Mouse (Mus musculus) C2C12 (cell line): ENCODE results near the gene Tomm40l. TPM values are rescaled to one million over a fixed set of nuclear protein-coding genes. Genes with fewer than 3 reads are reported as not detected.

ENCODE experiments used
- H3K27me3 ChIP-seq: one replicate; pipeline ENCODE4 v1.6.1; 2011; ENCODE audit not compliant: control insufficient read depth, insufficient read depth, insufficient read length
- H3K36me3 ChIP-seq: one replicate; pipeline ENCODE4 v1.6.1; 2011; ENCODE audit not compliant: control insufficient read depth, insufficient read depth
- H3K4me3 ChIP-seq: one replicate; pipeline ENCODE4 v1.5.1; 2011; ENCODE audit warnings: mild to moderate bottlenecking, control low read depth; ENCODE audit not compliant: poor library complexity, insufficient read depth, severe bottlenecking
- H3K79me2 ChIP-seq: one replicate; pipeline ENCODE4 v1.6.1; 2011; ENCODE audit not compliant: control insufficient read depth, insufficient read depth
- H3K79me3 ChIP-seq: one replicate; pipeline ENCODE4 v1.6.1; 2011; ENCODE audit warnings: low read depth, control low read depth
- H3ac ChIP-seq: one replicate; pipeline ENCODE3; 2011; ENCODE audit warnings: low read depth; ENCODE audit not compliant: control insufficient read depth, insufficient read length
- CEBPB ChIP-seq: IDR thresholded peaks from one replicate; pipeline ENCODE4 v1.6.1; 2011; ENCODE audit warnings: low read depth, mild to moderate bottlenecking, control low read depth, moderate library complexity
- CTCF ChIP-seq: IDR thresholded peaks from one replicate; pipeline ENCODE4 v1.5.1; 2011; ENCODE audit not compliant: control insufficient read depth, insufficient read depth, insufficient read length
- FOSL1 ChIP-seq: IDR thresholded peaks from one replicate; pipeline ENCODE4 v1.8.0; 2011; ENCODE audit warnings: mild to moderate bottlenecking, low read length; ENCODE audit not compliant: poor library complexity, insufficient read depth, severe bottlenecking
- MAX ChIP-seq: IDR thresholded peaks from one replicate; pipeline ENCODE4 v1.6.1; 2011; ENCODE audit warnings: mild to moderate bottlenecking, control low read depth
- MYOD1 ChIP-seq: IDR thresholded peaks from one replicate; pipeline ENCODE4 v1.6.1; 2011; ENCODE audit warnings: low read depth; ENCODE audit not compliant: control insufficient read depth, insufficient read length
- MYOG ChIP-seq: IDR thresholded peaks from one replicate; pipeline ENCODE4 v1.6.1; 2011; ENCODE audit not compliant: control insufficient read depth, insufficient read length; ENCODE audit errors: extremely low read depth
- USF1 ChIP-seq: IDR thresholded peaks from one replicate; pipeline ENCODE4 v1.6.1; 2011; ENCODE audit warnings: low read depth, mild to moderate bottlenecking, control low read depth, moderate library complexity
- polyA plus RNA-seq: library from polyadenylated mRNA; unstranded; fragments of >200 nt; fragmentation: generic; extraction: Trizol; gene quantifications from one replicate; pipeline ENCODE4 v1.2.1, GENCODE M21; 2012; ENCODE audit warnings: missing spikeins

The Tomm40l gene
- polyA plus RNA-seq, 1 experiment, result 58.7 TPM

DNA sequence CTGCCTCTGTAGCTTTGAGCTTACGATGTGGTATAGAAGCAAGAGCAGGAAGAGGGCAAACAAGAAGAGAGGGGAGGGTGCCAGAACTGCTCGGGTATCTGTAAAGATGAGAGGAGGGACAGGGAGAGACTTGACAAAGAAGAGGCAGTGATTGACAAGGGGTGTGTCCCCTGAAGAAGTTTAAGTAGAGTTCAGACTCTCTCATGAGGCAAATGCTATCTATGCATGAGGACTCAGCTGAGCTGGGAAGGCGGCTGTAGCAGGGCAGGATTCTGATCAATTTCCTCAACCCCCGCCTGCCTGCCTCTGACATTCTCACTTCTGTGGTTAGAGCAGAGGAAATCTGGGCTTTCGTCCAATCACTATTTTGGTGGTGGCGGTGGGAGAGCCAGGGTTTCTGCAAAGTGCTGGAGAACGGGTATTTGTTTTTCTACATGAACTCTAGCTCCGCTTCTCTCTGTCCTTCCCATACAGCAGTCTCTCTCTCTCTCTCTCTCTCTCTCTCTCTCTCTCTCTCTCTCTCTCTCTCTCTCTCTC lies 40.3 kb upstream of the Tomm40l start:
- Histone ChIP-seq H3K27me3 (no peaks in the 10 kb centered on the region), H3K79me2 (no peaks in the 10 kb centered on the region), H3K79me3 (no peaks in the 10 kb centered on the region), H3K4me3 (peak overlapping the region; percentile 11), H3K36me3 (peaks cover 4% of the 10 kb centered on the region), H3ac (peak overlapping the region; percentile 51)
- TF ChIP-seq USF1, result no peak
- no peak for TF ChIP-seq MYOG
- TF ChIP-seq FOSL1, result no peak
- TF ChIP-seq MAX, result no peak
- no peak for TF ChIP-seq CTCF
- no peak for TF ChIP-seq CEBPB
- TF ChIP-seq MYOD1, result no peak

DNA sequence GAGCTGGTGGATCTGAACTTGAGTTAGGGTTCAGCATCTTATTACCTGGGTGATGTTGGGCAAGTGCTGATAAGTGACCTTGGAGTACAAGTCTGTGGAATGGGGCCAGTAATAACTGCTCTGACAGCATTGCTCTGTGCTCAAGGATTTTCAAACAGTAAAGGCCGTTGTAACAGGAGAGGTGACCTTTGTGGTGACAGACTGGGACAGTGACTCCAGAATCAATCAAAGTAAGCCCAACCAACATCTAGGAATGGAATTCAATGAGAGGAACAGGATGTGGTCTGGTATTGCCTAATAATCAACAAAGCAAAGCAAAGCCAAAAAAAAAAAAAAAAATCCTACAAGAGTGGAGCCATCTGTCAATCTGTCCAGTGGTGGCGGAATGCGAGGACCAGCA lies 38.0 kb upstream of the Tomm40l start:
- Histone ChIP-seq H3K79me3 (no peaks in the 10 kb centered on the region), H3K36me3 (peaks cover 4% of the 10 kb centered on the region), H3K79me2 (no peaks in the 10 kb centered on the region), H3ac (no peak overlapping the region), H3K4me3 (no peak overlapping the region), H3K27me3 (no peaks in the 10 kb centered on the region)
- TF ChIP-seq MAX, result no peak
- TF ChIP-seq FOSL1, result no peak
- TF ChIP-seq MYOG, result no peak
- no peak for TF ChIP-seq CEBPB
- no peak for TF ChIP-seq CTCF
- no peak for TF ChIP-seq MYOD1
- no peak for TF ChIP-seq USF1

DNA sequence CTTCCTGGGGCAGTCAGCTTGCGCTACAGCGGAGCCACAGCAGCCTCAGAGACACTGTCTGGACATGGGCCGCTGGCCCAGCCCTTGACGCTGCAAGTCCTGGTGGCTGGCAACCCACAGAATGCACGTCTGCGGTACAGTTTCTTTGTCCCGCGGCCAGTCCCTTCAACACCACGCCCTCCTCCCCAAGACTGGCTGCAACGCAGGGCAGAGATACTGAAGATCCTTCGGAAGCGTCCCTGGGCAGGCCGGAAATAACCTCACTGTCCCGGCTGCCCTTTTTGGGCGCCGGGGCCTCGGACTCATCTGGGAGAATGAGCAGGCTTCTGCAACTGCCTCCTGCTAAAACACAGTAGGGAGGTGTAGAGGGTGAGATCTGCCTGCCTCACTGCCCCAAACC lies 36.6 kb upstream of the Tomm40l start:
- no peaks in the 10 kb centered on the region for H3K79me2 ChIP-seq
- no peaks in the 10 kb centered on the region for H3K79me3 ChIP-seq
- no peak overlapping the region for H3K4me3 ChIP-seq
- no peak overlapping the region for H3ac ChIP-seq
- H3K36me3 ChIP-seq, result peaks cover 7% of the 10 kb centered on the region
- no peak for TF ChIP-seq USF1
- TF ChIP-seq MAX, result no peak
- no peak for TF ChIP-seq MYOD1
- TF ChIP-seq CTCF, result no peak
- TF ChIP-seq MYOG, result no peak
- no peak for TF ChIP-seq FOSL1
- TF ChIP-seq CEBPB, result no peak
- H3K27me3 ChIP-seq, result no peaks in the 10 kb centered on the region

DNA sequence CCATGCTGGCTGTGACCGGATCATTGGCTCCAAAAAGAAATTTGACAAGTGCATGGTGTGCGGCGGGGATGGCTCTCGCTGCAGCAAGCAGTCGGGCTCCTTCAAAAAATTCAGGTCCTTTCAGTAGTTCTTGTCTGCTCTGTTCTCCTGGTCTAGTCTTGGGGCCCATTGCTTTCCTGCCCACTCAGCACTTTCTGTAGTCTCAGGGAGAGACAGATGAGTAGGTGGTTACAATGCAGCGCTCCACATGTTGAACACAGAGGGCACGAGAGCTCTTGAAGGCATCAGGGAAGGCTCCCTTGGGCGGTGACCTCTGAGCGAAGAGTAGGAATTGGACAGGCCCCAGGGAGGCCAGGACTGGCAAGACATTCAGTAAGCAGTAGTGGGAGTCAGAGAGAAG lies 35.5 kb upstream of the Tomm40l start:
- Histone ChIP-seq H3K79me3 (no peaks in the 10 kb centered on the region), H3K27me3 (no peaks in the 10 kb centered on the region), H3K4me3 (no peak overlapping the region), H3K79me2 (no peaks in the 10 kb centered on the region), H3K36me3 (peaks cover 9% of the 10 kb centered on the region), H3ac (no peak overlapping the region)
- no peak for TF ChIP-seq FOSL1
- TF ChIP-seq USF1, result no peak
- no peak for TF ChIP-seq MYOG
- TF ChIP-seq CTCF, result no peak
- no peak for TF ChIP-seq CEBPB

DNA sequence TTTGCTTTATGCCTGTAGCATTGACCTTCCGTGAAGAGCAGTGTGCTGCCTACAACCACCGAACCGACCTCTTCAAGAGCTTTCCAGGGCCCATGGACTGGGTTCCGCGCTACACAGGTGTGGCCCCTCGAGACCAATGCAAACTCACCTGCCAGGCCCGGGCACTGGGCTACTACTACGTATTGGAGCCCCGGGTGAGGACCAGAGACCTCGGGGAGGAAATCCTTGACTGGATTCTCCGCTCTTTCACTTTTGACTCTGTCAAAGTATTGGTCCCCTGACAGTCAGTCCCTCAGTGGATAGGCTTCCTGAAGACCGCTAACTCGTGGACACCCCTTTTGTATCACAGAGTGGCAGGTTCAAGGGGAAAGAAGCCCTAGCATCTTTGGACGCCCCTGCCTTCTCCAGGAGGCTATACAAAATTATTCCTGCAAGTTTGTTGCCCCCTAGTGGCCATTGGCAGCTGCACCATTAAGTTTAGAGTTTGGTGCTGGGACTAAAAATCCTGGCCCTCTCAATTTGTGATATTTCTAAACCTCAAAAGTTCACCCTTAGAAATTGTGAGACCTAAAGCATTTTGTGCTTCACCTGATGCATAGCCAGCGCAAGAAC lies 34.7 kb upstream of the Tomm40l start:
- no peak overlapping the region for H3K4me3 ChIP-seq

More for the DNA sequence above, 34.7 kb upstream of the Tomm40l start:
- Histone ChIP-seq H3K79me2 (no peaks in the 10 kb centered on the region), H3K79me3 (no peaks in the 10 kb centered on the region), H3ac (no peak overlapping the region), H3K36me3 (peaks cover 9% of the 10 kb centered on the region), H3K27me3 (no peaks in the 10 kb centered on the region)
- peak; percentile 39 for TF ChIP-seq CTCF
- TF ChIP-seq FOSL1, result no peak
- no peak for TF ChIP-seq MYOD1
- no peak for TF ChIP-seq CEBPB
